Mouse (Mus musculus) central nervous system, embryonic 14 days (tissue): ENCODE measurements around the gene Uap1. TPM values are rescaled to one million over a fixed set of nuclear protein-coding genes. Genes with fewer than 3 reads are reported as not detected.

Experiments
- polyA plus RNA-seq: library from polyadenylated mRNA; depleted of rRNA; stranded (reverse); fragments of >200 nt; gene quantifications from 2 replicates; pipeline ENCODE4 v1.2.3, GENCODE M21; 2012; rRNA removed

The Uap1 gene
- 33.5 and 37.4 TPM in 2 replicates for polyA plus RNA-seq

DNA sequence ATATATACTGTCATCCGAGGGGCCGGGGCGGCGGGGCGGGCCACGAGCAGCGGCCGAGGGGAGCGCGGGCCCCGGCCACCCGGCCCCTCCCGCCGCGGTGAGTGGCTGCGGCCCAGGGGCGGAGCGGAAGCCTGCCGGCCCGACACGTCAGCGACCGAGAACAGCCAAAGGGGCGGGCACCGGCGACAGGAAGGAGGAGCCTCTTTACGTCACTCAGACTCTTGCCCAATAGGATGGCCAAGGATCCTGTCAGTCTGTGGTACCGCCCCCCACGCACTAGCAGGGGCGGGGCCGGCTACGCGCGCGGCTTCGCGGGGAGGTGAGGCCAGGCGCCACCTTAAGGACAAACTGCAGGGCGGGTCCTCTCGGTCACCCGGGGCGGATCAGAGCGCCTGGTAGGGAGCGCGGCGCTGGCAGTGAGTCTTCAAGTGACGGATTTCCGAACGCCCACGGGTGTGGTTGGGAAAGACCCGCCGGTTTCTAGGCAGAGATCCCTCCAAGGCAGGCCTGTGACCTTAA is at the start of gene Uap1:
Gene Uap1 (minus strand): TSS at position 144 of the 519 bp plus-strand sequence.

DNA sequence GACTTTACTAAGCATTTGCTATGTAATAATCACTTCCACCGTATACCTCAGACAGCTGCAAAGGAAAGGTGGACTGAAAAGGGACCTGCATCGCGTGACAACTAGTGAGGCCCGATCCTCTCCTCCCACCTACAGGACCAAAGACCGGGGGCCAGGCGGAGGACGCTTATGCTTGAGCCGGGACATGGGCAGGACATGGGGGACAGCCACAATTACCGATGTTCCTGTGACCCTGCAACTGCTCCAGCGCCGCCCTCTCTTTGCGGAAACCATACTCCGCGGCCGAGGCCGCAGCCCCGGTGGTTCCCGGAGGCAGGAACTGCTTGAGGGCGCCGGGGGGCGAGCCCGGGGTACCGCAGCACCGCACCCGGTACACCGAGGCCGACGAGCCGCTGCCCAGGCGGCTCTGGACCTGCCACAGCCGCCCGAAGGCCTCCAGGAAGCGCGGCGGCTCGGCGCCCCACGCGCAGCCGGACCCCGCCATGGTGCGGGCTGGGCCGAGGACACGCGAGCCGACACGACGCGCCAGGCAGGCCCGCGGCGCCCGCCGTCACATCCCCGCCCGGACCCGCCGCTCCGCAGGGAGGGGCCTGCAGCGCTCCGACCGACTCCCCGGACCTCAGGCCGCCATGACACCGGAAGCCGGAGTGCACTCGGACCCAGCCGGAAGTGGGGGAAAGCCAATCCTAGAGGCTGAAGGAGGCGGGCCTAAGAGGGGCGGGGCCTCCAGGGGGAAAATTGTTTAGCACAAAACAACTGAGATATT is 40.2 kb upstream of the Uap1 start, which contains the start of gene Uhmk1:
Gene Uhmk1 (minus strand): TSS at position 641 of the 766 bp plus-strand sequence.

DNA sequence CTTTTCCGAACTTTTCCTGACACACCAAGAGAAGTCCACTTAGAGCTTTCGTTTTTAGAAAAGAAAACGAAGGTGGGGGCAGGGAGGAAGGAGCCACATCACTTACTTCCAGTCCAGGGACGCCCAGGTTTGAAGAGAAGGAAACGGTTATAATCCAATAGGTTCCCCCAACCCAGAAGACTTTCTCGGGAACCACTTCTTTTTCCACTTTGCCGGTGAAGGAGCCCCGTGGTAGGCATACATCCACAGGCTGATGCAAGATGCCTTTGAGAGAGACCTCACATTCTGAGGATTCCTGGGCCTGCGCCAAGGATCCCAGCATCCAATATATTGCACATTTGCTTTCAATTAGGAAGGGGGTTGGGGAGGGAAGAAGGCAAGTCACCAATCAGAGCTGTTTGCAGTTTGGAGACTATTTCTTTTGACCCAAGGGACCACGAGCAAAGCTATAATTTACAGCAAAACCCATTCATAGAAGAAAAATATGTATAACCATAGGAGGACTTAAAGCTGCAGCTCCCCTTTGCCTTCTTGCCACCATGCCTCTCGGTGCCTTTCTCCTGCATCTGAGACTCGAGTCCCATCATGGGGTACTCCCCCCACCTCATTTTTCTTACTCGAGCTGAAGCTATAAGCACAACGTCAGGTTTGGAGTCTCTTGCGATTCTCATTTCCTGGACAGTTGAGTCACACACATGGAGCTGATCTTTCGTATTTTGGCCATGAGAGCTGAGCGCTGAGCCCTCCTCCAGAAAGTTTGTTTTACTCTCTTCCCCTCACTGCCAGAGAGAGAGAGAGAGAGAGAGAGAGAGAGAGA is 64.0 kb downstream of the Uap1 start, which contains the start of gene Ddr2:
Gene Ddr2 (minus strand): TSS at position 247 of the 817 bp plus-strand sequence.

Other genes with a start within 250 kb of the Uap1 start
- 6.4 and 6.8 TPM in 2 replicates for gene Ccdc190, start 246.3 kb downstream of the Uap1 start, polyA plus RNA-seq
- gene Hsd17b7, start 205.7 kb downstream of the Uap1 start, polyA plus RNA-seq, result 12.4 and 12.9 TPM in 2 replicates
- gene Ddr2, start 64.2 kb downstream of the Uap1 start, polyA plus RNA-seq, result 7.5 and 18.0 TPM in 2 replicates
- 21.1 TPM in 2 replicates for gene Uhmk1, start 40.4 kb upstream of the Uap1 start, polyA plus RNA-seq
- not detected in 2 replicates for gene Sh2d1b2, start 57.8 kb upstream of the Uap1 start, polyA plus RNA-seq
- 0.06 and 0.10 TPM in 2 replicates for gene Sh2d1b1, start 102.4 kb upstream of the Uap1 start, polyA plus RNA-seq
- gene Gm7694, start 131.4 kb upstream of the Uap1 start, polyA plus RNA-seq, result 6.7 and 8.1 TPM in 2 replicates
- not detected in 2 replicates for gene Spata46, start 133.8 kb upstream of the Uap1 start, polyA plus RNA-seq